Mouse (Mus musculus) kidney, adult 2 months (tissue): Measurements from ENCODE around the gene Pygm. TPM values are rescaled to one million over a fixed set of nuclear protein-coding genes. Genes with fewer than 3 reads are reported as not detected.

Source experiments
- DNase-seq: peaks from one replicate; pipeline ENCODE4 v3.0.0; 2021
- H3K27ac ChIP-seq: fragments of 200-500 bp; 2 replicates; pipeline ENCODE4 v1.5.1; 2012; ENCODE audit warnings: low read depth, low read length, control low read depth, inconsistent platforms; ENCODE audit not compliant: insufficient read depth
- H3K27me3 ChIP-seq: fragments of 200-500 bp; replicated peaks from 2 replicates; pipeline ENCODE4 v1.6.1; 2012; ENCODE audit warnings: mild to moderate bottlenecking, moderate library complexity, low read length, inconsistent platforms; ENCODE audit not compliant: control insufficient read depth, insufficient read depth
- H3K36me3 ChIP-seq: fragments of 200-500 bp; 2 replicates; pipeline ENCODE4 v1.6.1; 2012; ENCODE audit warnings: mild to moderate bottlenecking, moderate library complexity, low read length, inconsistent platforms; ENCODE audit not compliant: control insufficient read depth, insufficient read depth
- H3K4me1 ChIP-seq: fragments of 200-500 bp; 2 replicates; pipeline ENCODE4 v1.6.1; 2011; ENCODE audit warnings: low read length; ENCODE audit not compliant: control insufficient read depth, insufficient read depth
- H3K4me3 ChIP-seq: fragments of 200-500 bp; 2 replicates; pipeline ENCODE4 v1.5.1; 2011; ENCODE audit warnings: mild to moderate bottlenecking, low read depth, low read length, control low read depth; ENCODE audit not compliant: insufficient read depth
- CTCF ChIP-seq: fragments of 200-500 bp; conservative IDR thresholded peaks from 2 replicates; pipeline ENCODE4 v1.5.1; 2011; ENCODE audit warnings: low read depth, mild to moderate bottlenecking, control low read depth, low read length, moderate library complexity, mixed read lengths; ENCODE audit not compliant: insufficient read depth, insufficient read length
- POLR2A ChIP-seq: fragments of 200-500 bp; IDR thresholded peaks from one replicate; pipeline ENCODE4 v1.6.1; 2011; ENCODE audit warnings: low read depth, low read length, control low read depth
- WGBS: fragments of 180-500 bp; shearing (Covaris S2); methylation state at CpG from one replicate; pipeline ENCODE4 v1.1.7; 2018; 5-methylcytosine and 5-hydroxymethylcytosine counted together
- polyA plus RNA-seq: library from polyadenylated mRNA; depleted of rRNA; stranded (reverse); fragments of >200 nt; gene quantifications from 2 replicates; pipeline ENCODE4 v1.2.3, GENCODE M21; 2012

Gene Pygm
- polyA plus RNA-seq, 1 experiment = 47.1 TPM

DNA sequence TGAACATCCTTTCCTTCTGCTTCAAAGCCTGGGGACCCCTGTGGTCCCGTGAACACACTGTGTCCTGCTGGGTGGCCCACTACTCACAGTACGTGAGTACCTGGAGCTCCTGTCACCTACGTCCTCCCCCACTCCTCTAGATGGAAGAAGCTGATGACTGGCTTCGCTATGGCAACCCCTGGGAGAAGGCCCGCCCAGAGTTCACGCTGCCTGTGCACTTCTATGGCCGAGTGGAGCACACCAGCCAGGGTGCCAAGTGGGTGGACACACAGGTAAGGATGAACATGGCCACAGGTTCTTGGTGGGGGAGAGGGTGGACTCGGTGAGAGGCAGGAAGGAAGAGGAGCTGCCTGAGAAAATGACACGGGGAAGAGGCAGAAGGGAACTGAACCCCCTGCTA, 2.0 kb downstream of the Pygm start:
- TF ChIP-seq CTCF = no peak
- TF ChIP-seq POLR2A = no peak
- Histone ChIP-seq H3K36me3 (no peaks in the 10 kb centered on the region), H3K27ac (no peak overlapping the region), H3K4me1 (0 out of 2 replicates have a peak, but pooled peaks cover 3% of the 10 kb centered on the region), H3K4me3 (no peak overlapping the region), H3K27me3 (no peaks in the 10 kb centered on the region)
- DNase-seq = no peak
- 77% methylated on average over 9 of the region's 9 CpGs for WGBS

GRCm38 (mm10) chr19:6388006-6388405, 3.8 kb downstream of the Pygm start:
- H3K4me1 ChIP-seq = 0 out of 2 replicates have a peak, but pooled peaks cover 3% of the 10 kb centered on the region
- TF ChIP-seq CTCF = no peak
- no peak for TF ChIP-seq POLR2A
- no peaks in the 10 kb centered on the region for H3K36me3 ChIP-seq
- 79% methylated on average over 13 of the region's 13 CpGs for WGBS
- no peak for DNase-seq
- no peak overlapping the region for H3K4me3 ChIP-seq
- H3K27ac ChIP-seq = no peak overlapping the region
- no peaks in the 10 kb centered on the region for H3K27me3 ChIP-seq

DNA sequence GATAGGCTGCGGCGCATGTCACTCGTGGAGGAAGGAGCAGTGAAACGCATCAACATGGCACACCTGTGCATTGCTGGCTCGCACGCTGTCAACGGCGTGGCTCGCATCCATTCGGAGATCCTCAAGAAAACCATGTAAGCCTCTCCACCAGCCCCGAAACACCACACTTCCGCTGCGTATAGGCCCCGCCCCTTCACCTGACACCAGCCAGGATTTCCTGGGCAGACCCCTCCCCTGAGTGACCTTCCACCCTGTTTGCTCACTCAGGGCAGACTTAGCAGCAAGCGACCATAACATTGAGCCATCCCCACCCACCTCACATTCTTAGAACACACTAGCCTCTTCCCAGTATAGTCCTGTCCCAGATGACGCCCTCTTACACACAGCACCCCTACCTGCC, 5.6 kb downstream of the Pygm start:
- no peak for DNase-seq
- TF ChIP-seq CTCF = no peak
- no peak for TF ChIP-seq POLR2A
- Histone ChIP-seq H3K4me3 (no peak overlapping the region), H3K27ac (no peak overlapping the region), H3K36me3 (no peaks in the 10 kb centered on the region), H3K4me1 (no peaks in the 10 kb centered on the region), H3K27me3 (no peaks in the 10 kb centered on the region)
- 30% methylated on average over 16 of the region's 16 CpGs for WGBS

DNA sequence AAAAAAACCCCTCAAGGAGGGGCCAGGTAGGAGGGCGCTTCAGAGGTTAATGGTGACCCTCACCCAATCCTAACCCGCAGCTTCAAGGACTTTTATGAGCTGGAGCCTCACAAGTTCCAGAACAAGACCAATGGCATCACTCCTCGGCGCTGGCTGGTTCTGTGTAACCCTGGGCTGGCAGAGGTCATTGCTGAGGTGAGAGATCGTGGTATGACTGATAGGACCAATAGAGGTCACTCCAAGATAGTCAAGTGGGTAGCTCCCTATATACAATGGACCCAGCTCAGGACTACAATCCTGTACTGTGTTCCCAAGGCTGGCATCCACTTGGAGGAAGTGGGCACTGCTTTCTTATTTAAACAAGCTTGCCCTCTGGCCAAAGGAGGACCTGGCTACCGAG, 6.1 kb downstream of the Pygm start:
- DNase-seq = no peak
- Histone ChIP-seq H3K36me3 (no peaks in the 10 kb centered on the region), H3K4me3 (no peak overlapping the region), H3K27me3 (no peaks in the 10 kb centered on the region), H3K4me1 (no peaks in the 10 kb centered on the region), H3K27ac (no peak overlapping the region)
- TF ChIP-seq CTCF (no peak), POLR2A (no peak)
- 80% methylated on average over 6 of the region's 6 CpGs for WGBS

DNA sequence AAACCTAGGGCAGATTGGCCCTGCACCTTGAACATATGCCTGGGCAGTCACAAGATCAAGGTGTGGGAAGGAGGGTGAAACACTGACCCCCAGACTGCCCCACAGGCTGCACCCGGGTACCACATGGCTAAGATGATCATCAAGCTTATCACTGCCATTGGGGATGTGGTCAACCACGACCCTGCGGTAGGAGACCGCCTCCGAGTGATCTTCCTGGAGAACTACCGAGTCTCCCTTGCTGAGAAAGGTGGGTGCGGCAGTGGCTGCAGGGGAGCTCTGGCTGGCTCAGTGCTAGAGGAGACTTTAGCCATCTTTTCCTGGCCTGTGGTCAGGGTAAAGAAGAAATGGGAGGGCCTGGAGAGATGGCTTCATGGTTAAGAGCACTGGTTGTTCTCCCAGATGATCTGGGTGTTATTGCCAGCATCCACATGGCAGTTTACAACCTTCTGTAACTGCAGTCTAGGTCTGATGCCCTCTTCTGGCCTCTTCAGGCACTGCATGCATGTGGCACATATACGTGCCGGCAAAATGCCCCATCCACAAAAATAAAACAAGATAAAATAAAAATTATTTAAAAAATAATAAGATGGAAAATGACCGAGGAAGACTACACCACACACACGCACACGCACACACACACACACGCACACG, 8.7 kb downstream of the Pygm start:
- Histone ChIP-seq H3K4me3 (no peak overlapping the region), H3K36me3 (no peaks in the 10 kb centered on the region), H3K27me3 (no peaks in the 10 kb centered on the region), H3K4me1 (no peaks in the 10 kb centered on the region), H3K27ac (no peak overlapping the region)
- TF ChIP-seq POLR2A (no peak), CTCF (0 out of 2 replicates have a peak, but pooled peaks have one; percentile 11)
- WGBS = 92% methylated on average over 14 of the region's 14 CpGs
- DNase-seq = no peak

GRCm38 (mm10) chr19:6393637-6394036, 9.4 kb downstream of the Pygm start:
- Histone ChIP-seq H3K27me3 (no peaks in the 10 kb centered on the region), H3K36me3 (no peaks in the 10 kb centered on the region), H3K4me3 (no peak overlapping the region), H3K4me1 (no peaks in the 10 kb centered on the region), H3K27ac (no peak overlapping the region)
- TF ChIP-seq CTCF (no peak), POLR2A (no peak)
- no peak for DNase-seq
- WGBS = 85% methylated on average over 16 of the region's 16 CpGs

DNA sequence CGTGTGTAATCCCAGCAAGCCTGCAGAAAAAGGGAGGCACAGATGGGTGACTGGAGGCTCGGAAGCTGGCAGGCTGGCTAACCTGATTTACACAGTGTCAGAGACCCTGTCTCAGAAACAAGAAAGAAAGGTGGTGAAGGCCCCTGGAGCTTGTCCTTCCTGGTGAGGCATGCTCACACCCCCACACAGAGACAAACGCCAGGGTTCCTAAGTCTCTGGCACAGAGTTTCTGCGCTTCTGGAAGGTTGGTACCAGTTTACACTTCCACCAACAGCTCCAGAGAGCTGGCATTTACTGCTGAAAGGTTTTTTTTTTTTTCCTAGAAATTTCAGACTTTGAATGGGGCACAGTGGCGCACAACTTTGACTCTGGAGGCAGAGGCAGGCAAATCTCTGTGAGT, 12.0 kb downstream of the Pygm start:
- Histone ChIP-seq H3K27me3 (no peaks in the 10 kb centered on the region; the same call in 1 of the 2 replicates), H3K36me3 (no peaks in the 10 kb centered on the region), H3K27ac (no peak overlapping the region), H3K4me1 (no peaks in the 10 kb centered on the region), H3K4me3 (no peak overlapping the region)
- 90% methylated on average over 5 of the region's 5 CpGs for WGBS
- no peak for DNase-seq
- TF ChIP-seq POLR2A (no peak), CTCF (no peak)
